Mouse (Mus musculus) layer of hippocampus, postnatal 10 days (tissue): ENCODE data around the gene Fanca. TPM values are rescaled to one million over a fixed set of nuclear protein-coding genes. Genes with fewer than 3 reads are reported as not detected.
A peak's percentile ranks its signal among the peaks of the same experiment; 100 is the strongest.
"Not testable (repeated sequence)": the region's sequence is repeated elsewhere in the genome, so short reads cannot be mapped to it uniquely, and the experiment has no call there.

Experiments used
- DNase-seq, 2 experiments: peaks; one replicate each; pipeline ENCODE4 v3.0.0; 2021; ENCODE audit warnings: low spot score in 2 of 2
- total RNA-seq, 2 experiments: library from RNA; stranded (reverse); gene quantifications; 2 replicates each; pipeline ENCODE4 v1.2.3; 2021

Gene Fanca
- total RNA-seq, 2 experiments from 2014 or later = 2.5 to 4.7 TPM

DNA sequence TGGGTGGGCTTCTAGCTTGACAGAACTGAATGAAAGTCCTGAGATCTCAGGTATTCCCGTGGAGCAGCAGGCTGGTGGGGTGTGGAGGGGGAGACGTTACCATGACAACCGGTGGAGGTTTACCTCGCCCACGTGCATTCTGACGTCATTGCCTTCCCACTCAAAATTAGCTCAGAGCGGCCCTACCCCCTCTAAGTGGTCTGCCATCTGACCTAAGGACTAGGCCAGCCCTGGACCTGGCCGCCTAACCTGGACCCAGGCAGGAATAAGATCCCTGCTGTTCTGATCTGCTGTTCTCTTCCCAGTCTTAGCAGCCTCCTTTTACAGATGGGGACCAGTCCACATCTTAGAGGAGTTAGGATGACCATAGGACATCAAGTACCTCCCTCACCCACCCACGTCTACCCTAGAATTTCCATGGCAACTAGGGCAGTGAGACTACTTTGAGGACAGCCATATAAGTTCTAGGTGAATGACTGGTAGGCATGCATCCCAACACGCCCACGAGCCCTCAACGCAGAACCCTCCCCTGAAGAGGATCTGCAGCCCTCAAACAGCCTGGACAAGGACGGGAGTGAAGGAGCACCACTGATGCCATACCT is 83.4 kb downstream of the Fanca start:
- peak; percentile 61 to 70 for DNase-seq

GRCm38 (mm10) chr8:123233760-123234159 is 84.6 kb downstream of the Fanca start:
- DNase-seq = peak in 1 of 2 experiments; percentile 36

DNA sequence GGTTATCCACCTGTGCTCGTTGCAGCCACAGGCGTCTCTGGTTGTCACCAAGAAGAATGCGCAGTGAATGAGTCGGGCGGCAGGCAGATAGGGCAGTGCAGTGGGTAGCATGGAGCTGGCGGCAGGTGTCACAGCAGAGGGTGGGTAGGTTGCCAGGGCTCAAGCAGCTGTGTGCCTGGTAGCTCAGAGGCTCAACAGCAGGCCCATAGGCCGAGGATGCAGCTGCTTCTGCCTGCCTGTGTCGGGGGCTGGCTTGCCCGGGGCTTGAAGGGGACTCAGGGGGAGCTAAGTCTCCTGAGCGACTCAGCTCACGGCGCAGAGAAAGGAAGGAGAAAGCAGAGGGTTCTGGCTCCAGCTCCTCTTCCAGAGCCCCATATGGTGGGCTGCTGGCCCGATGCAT is 85.1 kb downstream of the Fanca start:
- peak in 1 of 2 experiments; percentile 40 for DNase-seq

GRCm38 (mm10) chr8:123232553-123232952 is 85.8 kb downstream of the Fanca start:
- DNase-seq = peak in 1 of 2 experiments; percentile 28

GRCm38 (mm10) chr8:123231742-123232141 is 86.6 kb downstream of the Fanca start:
- peak in 1 of 2 experiments; percentile 40 for DNase-seq

DNA sequence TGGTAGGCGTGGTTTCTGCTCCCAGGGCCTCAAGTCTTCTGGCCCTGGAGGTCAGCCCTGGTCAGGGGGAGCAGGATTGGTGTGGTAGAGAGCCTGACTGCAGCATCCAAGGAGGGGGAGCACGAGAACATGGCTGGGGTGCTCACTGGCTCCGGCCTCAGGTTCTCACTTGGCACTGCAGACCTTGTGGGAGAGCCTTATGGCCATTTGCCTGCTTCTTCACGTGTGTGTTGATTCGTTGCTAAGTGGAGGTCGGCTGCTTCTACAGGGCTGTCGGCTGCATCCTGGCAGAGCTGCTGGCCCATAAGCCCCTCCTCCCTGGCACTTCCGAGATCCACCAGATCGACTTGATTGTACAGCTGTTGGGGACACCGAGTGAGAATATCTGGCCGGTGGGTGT is 88.0 kb downstream of the Fanca start:
- DNase-seq = not testable (repeated sequence)

- DNase-seq = no peak
Observed at GRCm38 (mm10) chr8:123228416-123228815, 90.0 kb downstream of the Fanca start.

DNA sequence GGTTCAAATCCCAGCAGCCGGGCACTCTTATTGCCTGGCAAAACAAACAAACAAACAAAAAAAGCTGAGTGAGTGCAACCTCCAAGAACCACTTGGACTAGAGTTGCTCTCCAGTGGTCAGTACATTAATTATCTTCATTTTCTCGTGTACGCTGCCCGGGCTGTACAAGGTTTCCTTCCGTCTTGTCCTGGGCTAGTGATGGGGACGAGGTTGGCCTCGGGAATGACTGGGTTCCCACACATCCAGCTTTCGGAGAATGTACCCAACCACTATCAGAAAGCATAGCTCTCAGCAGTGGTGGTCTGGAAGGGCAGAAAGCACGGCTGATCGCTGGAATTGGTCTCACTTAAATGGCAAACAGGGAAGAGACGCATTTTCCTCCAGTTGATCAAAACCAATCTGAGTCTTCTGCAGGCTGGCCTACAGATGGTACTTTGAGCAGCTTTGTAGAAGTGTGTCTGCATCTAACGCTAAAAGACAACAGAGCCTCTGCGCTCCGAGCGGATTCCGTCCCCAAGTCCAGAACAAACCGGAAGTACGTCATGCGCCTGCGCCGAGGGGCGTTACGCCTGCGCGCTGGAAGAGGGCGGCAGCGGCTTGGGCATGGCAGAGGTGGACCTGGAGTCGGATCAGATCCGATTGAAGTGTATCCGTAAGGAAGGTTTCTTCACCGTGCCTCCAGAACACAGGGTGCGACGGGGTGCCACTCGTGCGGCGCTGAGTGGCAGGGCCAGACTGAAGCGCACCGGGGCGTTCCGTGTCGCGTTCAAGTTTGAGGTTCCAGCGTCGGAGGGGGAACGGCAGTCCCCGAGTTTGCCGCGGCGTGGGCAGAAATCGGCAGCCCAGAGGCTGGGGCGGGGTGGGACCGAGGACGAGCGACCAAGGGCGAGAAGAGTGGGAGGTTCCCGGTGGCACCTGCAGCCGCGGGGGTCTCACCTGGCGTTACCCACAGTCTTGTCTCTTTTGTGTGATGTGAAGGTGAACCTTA is 93.8 kb downstream of the Fanca start, which contains the start of gene Cdk10:
Gene Cdk10, plus strand, starts transcription at position 565 of the 989 bp plus-strand sequence.
- DNase-seq = peak; percentile 92 to 93

GRCm38 (mm10) chr8:123220917-123221316 is 97.5 kb downstream of the Fanca start:
- DNase-seq = no peak

Other genes starting within 250 kb of the Fanca start
- gene Rpl13, start 216.2 kb downstream of the Fanca start, total RNA-seq = 100 to 1,000 TPM; 474 to 547 TPM
- 100 to 1,000 TPM; 232 to 244 TPM for gene Cpne7, start 201.2 kb downstream of the Fanca start, total RNA-seq
- 1 to 10 TPM in 1 of 2 experiments, under 1 TPM in 1; 0.80 to 1.1 TPM for gene Sult5a1, start 160.3 kb downstream of the Fanca start, total RNA-seq
- gene Dpep1, start 132.3 kb downstream of the Fanca start, total RNA-seq = under 1 TPM; 0.25 to 0.41 TPM
- 100 to 1,000 TPM; 120 to 143 TPM for gene Chmp1a, start 105.8 kb downstream of the Fanca start, total RNA-seq
- gene Spata33, start 105.7 kb downstream of the Fanca start, total RNA-seq = 1 to 10 TPM; 7.7 to 9.8 TPM
- gene Cdk10, start 93.7 kb downstream of the Fanca start, total RNA-seq = 10 to 100 TPM; 70.3 to 80.8 TPM
- 10 to 100 TPM; 83.0 to 91.1 TPM for gene Spata2l, start 82.3 kb downstream of the Fanca start, total RNA-seq
- gene Zfp276, start 64.4 kb downstream of the Fanca start, total RNA-seq = 10 to 100 TPM; 23.5 to 26.1 TPM
- gene Vps9d1, start 64.2 kb downstream of the Fanca start, total RNA-seq = 10 to 100 TPM; 58.4 to 63.4 TPM
- gene Spire2, start 14.1 kb upstream of the Fanca start, total RNA-seq = 10 to 100 TPM; 17.6 to 18.4 TPM
- gene Tcf25, start 55.2 kb upstream of the Fanca start, total RNA-seq = 100 to 1,000 TPM; 439 to 445 TPM
- gene Mc1r, start 88.5 kb upstream of the Fanca start, total RNA-seq = under 1 TPM in 1 of 2 experiments, not detected in 1; 0.09 TPM
- gene Tubb3, start 92.8 kb upstream of the Fanca start, total RNA-seq = 1,000 to 10,000 TPM; 1,031 to 1,094 TPM
- 10 to 100 TPM; 67.5 to 69.4 TPM for gene Def8, start 105.0 kb upstream of the Fanca start, total RNA-seq
- gene Afg3l1, start 159.3 kb upstream of the Fanca start, total RNA-seq = 10 to 100 TPM; 36.9 to 40.2 TPM
- 10 to 100 TPM; 13.2 to 16.3 TPM for gene Dbndd1, start 196.9 kb upstream of the Fanca start, total RNA-seq
- 10 to 100 TPM; 39.9 to 43.0 TPM for gene Gas8, start 200.3 kb upstream of the Fanca start, total RNA-seq